Mouse (Mus musculus): ENCODE measurements around the gene Nr1d1. TPM values are rescaled to one million over a fixed set of nuclear protein-coding genes. Genes with fewer than 3 reads are reported as not detected.
A peak's percentile ranks its signal among the peaks of the same experiment; 100 is the strongest.

Nr1d1 gene
- total and polyA plus RNA-seq, 2 experiments from 2014 or later: 7.5 to 13.5 TPM

- 91% methylated on average over 11 of the region's 11 CpGs for WGBS
- H3K36me3 ChIP-seq (ENCODE audit: insufficient read depth, low read length): peaks cover 33% of the 10 kb centered on the region
- ATAC-seq: no peak
- no peak overlapping the region for H3K9ac ChIP-seq (replicated peaks; ENCODE audit: low read length)
- no peaks in the 10 kb centered on the region for H3K27me3 ChIP-seq (ENCODE audit: insufficient read depth, low read length)
- peaks cover 37% of the 10 kb centered on the region for H3K4me1 ChIP-seq (ENCODE audit: insufficient read depth, low read length)
- no peak for DNase-seq (ENCODE audit: low spot score)
- H3K4me3 ChIP-seq (ENCODE audit: low read length): no peak overlapping the region
- H3K9me3 ChIP-seq (ENCODE audit: low read length): no peaks in the 10 kb centered on the region
- no peak overlapping the region for H3K27ac ChIP-seq
- TF ChIP-seq CTCF (IDR thresholded peaks at IDR 0.05; ENCODE audit: low read depth): no peak
- peak overlapping the region; percentile 76 for H3K4me2 ChIP-seq (ENCODE audit: low read depth, low read length)
Observed at GRCm38 (mm10) chr11:98771844-98772525, 3.1 kb downstream of the Nr1d1 start.

DNA sequence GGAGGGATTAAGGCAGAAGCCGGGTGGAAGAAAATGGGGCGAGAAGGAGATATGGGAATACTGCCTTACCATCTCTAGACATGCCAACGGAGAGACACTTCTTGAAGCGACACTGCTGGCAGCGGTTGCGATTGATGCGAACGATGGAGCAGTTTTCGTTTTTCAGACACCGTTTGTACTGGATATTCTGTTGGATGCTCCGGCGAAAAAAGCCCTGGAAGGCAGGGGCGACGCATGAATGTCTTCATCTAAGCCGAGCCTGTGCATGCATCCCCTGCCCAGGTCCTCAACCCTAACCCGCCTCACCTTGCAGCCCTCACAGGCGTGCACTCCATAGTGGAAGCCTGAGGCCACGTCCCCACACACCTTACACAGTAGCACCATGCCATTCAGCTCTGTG lies 4.0 kb downstream of the Nr1d1 start:
- H3K9me3 ChIP-seq (ENCODE audit: low read length): no peaks in the 10 kb centered on the region
- DNase-seq (ENCODE audit: low spot score) (no peak), ATAC-seq (no peak)
- peaks cover 41% of the 10 kb centered on the region for H3K4me1 ChIP-seq (ENCODE audit: insufficient read depth, low read length)
- no peak overlapping the region for H3K4me2 ChIP-seq (ENCODE audit: low read depth, low read length)
- H3K4me3 ChIP-seq (ENCODE audit: low read length): no peak overlapping the region
- H3K27ac ChIP-seq: 0 out of 2 replicates have a peak overlapping the region, but pooled peaks have one; percentile 15
- no peak overlapping the region for H3K9ac ChIP-seq (replicated peaks; ENCODE audit: low read length)
- no peaks in the 10 kb centered on the region for H3K27me3 ChIP-seq (ENCODE audit: insufficient read depth, low read length)
- peaks cover 33% of the 10 kb centered on the region for H3K36me3 ChIP-seq (ENCODE audit: insufficient read depth, low read length)
- 90% methylated on average over 18 of the region's 18 CpGs for WGBS
- TF ChIP-seq CTCF (IDR thresholded peaks at IDR 0.05; ENCODE audit: low read depth): no peak

- Histone ChIP-seq H3K4me3 (ENCODE audit: low read length) (no peak overlapping the region), H3K9ac (replicated peaks; ENCODE audit: low read length) (no peak overlapping the region), H3K36me3 (ENCODE audit: insufficient read depth, low read length) (peaks cover 33% of the 10 kb centered on the region), H3K4me1 (ENCODE audit: insufficient read depth, low read length) (peaks cover 47% of the 10 kb centered on the region), H3K9me3 (ENCODE audit: low read length) (no peaks in the 10 kb centered on the region), H3K4me2 (ENCODE audit: low read depth, low read length) (no peak overlapping the region), H3K27me3 (ENCODE audit: insufficient read depth, low read length) (no peaks in the 10 kb centered on the region), H3K27ac (peak overlapping the region; percentile 15; the same call in 1 of the 2 replicates)
- ATAC-seq: no peak
- DNase-seq (ENCODE audit: low spot score): no peak
- WGBS: 86% methylated on average over 26 of the region's 26 CpGs
- no peak for TF ChIP-seq CTCF (IDR thresholded peaks at IDR 0.05; ENCODE audit: low read depth)
Observed at GRCm38 (mm10) chr11:98770096-98770975, 4.8 kb downstream of the Nr1d1 start.

- DNase-seq (ENCODE audit: low spot score) (no peak), ATAC-seq (no peak)
- Histone ChIP-seq H3K27ac (peak overlapping the region; percentile 78), H3K27me3 (ENCODE audit: insufficient read depth, low read length) (no peaks in the 10 kb centered on the region), H3K9ac (replicated peaks; ENCODE audit: low read length) (no peak overlapping the region), H3K36me3 (ENCODE audit: insufficient read depth, low read length) (peaks cover 38% of the 10 kb centered on the region), H3K4me1 (ENCODE audit: insufficient read depth, low read length) (peaks cover 40% of the 10 kb centered on the region), H3K9me3 (ENCODE audit: low read length) (no peaks in the 10 kb centered on the region), H3K4me2 (ENCODE audit: low read depth, low read length) (no peak overlapping the region), H3K4me3 (ENCODE audit: low read length) (no peak overlapping the region)
- no peak for TF ChIP-seq CTCF (IDR thresholded peaks at IDR 0.05; ENCODE audit: low read depth)
- 85% methylated on average over 25 of the region's 25 CpGs for WGBS
Observed at GRCm38 (mm10) chr11:98769007-98769954, 5.9 kb downstream of the Nr1d1 start.

DNA sequence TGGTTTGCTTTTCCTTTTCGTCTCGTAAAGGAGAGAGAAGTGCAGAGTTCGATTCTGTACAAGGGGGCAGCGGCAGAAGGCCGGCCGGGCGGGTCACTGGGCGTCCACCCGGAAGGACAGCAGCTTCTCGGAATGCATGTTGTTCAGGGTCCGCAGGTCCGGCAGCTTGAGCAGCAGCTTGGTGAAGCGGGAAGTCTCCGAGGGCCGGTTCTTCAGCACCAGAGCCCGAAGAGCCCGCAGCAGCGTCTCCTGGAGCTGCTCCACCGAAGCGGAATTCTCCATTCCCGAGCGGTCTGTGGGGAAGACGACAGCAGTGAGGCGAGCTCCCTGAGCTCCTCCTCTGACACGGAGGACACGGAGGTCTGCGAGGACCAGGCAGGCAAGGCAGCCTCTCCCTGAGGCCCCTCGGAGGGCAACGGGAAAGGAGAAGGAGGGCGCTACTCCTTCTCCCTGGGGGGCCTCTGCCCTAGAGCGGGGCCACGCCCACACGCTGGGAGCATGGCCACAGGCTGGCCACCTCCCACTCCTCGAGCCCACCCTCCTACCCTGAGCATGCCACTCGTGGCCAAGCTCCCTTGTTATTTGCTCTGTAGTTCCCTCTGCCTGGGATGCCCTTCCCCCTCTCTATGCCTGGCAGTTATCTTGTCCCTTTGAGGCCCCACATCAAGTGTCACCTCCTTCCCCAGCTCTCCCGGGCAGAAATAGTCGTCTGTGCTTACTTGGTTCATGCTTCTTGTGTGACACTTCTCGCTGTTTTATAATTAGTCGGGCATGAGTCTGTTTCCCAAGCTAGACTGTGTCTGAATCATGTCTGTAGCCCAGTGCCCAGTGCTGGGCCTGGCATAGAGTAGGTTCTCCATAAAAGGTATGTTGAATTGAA lies 6.8 kb downstream of the Nr1d1 start:
- peak; percentile 36 for DNase-seq (ENCODE audit: low spot score)

More for the DNA sequence above, 6.8 kb downstream of the Nr1d1 start:
- H3K4me2 ChIP-seq (ENCODE audit: low read depth, low read length): peak overlapping the region; percentile 43
- no peak for TF ChIP-seq CTCF (IDR thresholded peaks at IDR 0.05; ENCODE audit: low read depth)
- no peak for ATAC-seq
- H3K27me3 ChIP-seq (ENCODE audit: insufficient read depth, low read length): no peaks in the 10 kb centered on the region
- H3K27ac ChIP-seq: peak overlapping the region; percentile 78
- peak overlapping the region; percentile 6; the same call in 1 of the 2 replicates for H3K4me3 ChIP-seq (ENCODE audit: low read length)
- peaks cover 33% of the 10 kb centered on the region for H3K4me1 ChIP-seq (ENCODE audit: insufficient read depth, low read length)
- peak overlapping the region; percentile 37; the same call in 1 of the 2 replicates for H3K9ac ChIP-seq (replicated peaks; ENCODE audit: low read length)
- 21% methylated on average over 35 of the region's 39 CpGs for WGBS
- H3K9me3 ChIP-seq (ENCODE audit: low read length): no peaks in the 10 kb centered on the region
- H3K36me3 ChIP-seq (ENCODE audit: insufficient read depth, low read length): peaks cover 47% of the 10 kb centered on the region

Measured in hindbrain, postnatal 0 days (tissue).